15 mouse cellular contexts compared by ENCODE assay signal in genomic region chr8:116282341-116282740, GRCm38 (mm10).
"Had no signal": no experiment of that assay in that cellular context is flagged by ENCODE, and none has a peak within 500 bp of the region (broad histone marks: within the 10 kb centered on the region; RNA-seq: fewer than 3 reads in every experiment).

No protein-coding gene starts in this region.

- H3K4me3 ChIP-seq: limb, embryonic 12.5 days; limb, embryonic 15.5 days; liver, embryonic 13.5 days had no signal

- H3K4me1 ChIP-seq: limb, embryonic 12.5 days; limb, embryonic 15.5 days; liver, embryonic 13.5 days had no signal

- H3K9me3 ChIP-seq: limb, embryonic 12.5 days; limb, embryonic 15.5 days; liver, embryonic 13.5 days had no signal

- ATAC-seq: hindbrain, embryonic 16.5 days; intestine, postnatal 0 days had no signal

- H3K27ac ChIP-seq: limb, embryonic 12.5 days; limb, embryonic 15.5 days; liver, embryonic 13.5 days; stomach, postnatal 0 days had no signal

- DNase-seq: left cerebral cortex, postnatal 4 days; liver, embryonic 13.5 days; lung, adult 2 months; lung, postnatal 14 days; lung, postnatal 4 days; midbrain, embryonic 14.5 days; thymus, adult 2 months; thymus, postnatal 14 days; thymus, postnatal 4 days had no signal

- H3K4me2 ChIP-seq: limb, embryonic 12.5 days; limb, embryonic 15.5 days; liver, embryonic 13.5 days; midbrain, embryonic 11.5 days had no signal

- H3K27me3 ChIP-seq: limb, embryonic 12.5 days; limb, embryonic 15.5 days; liver, embryonic 13.5 days had no signal

- H3K9ac ChIP-seq: limb, embryonic 12.5 days; limb, embryonic 15.5 days; liver, embryonic 13.5 days had no signal

- H3K36me3 ChIP-seq: limb, embryonic 12.5 days; limb, embryonic 15.5 days; liver, embryonic 13.5 days had no signal
